Comparison of ENCODE assay signal across 8 mouse cellular contexts in the genomic region with DNA sequence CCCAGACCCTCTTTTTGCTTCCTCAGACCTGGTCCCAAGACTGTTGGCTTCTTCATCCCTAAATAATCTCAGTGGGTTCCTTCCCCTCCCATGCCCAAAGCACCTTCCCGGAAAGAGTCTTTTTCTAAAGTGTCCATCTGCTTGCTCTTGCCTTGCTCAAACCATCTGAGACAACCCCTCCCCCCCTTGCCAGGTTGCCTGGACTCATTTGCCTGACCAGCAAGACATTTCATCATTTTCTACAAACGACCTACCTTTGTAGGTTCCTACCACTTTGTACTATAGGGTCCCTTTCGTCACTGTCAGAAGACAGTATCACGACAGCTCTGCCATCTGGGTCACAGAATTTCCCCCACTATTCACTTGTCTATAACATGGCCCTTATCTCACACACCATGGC. TPM values are rescaled to one million over a fixed set of nuclear protein-coding genes. Genes with fewer than 3 reads are reported as not detected.
A peak's percentile ranks its signal among the peaks of the same experiment; 100 is the strongest.
DNase-seq lines count a peak whose midpoint lies in the region; ATAC-seq and TF ChIP-seq lines count a peak whose summit lies in the region.

No protein-coding gene starts in this region.

- peaks cover 41% of the 10 kb centered on the region for H3K4me1 ChIP-seq in intestine, embryonic 15.5 days (replicated peaks)
- H3K4me1 ChIP-seq in intestine, postnatal 0 days (replicated peaks; ENCODE audit: control insufficient read depth, insufficient read depth, low read length) = 0 out of 2 replicates have a peak, but pooled peaks cover 3% of the 10 kb centered on the region

- H3K9ac ChIP-seq in intestine, embryonic 15.5 days = no peak overlapping the region
- no peak overlapping the region for H3K9ac ChIP-seq in intestine, postnatal 0 days (ENCODE audit: low read depth, low read length)

- intact Hi-C loops in gastrocnemius, postnatal 14 days (cut with DNase I; ENCODE audit: low total_unique reads) = no loop called here

- H3K4me3 ChIP-seq in intestine, embryonic 15.5 days (replicated peaks) = no peak overlapping the region
- H3K4me3 ChIP-seq in intestine, postnatal 0 days (ENCODE audit: low read depth, low read length) = no peak overlapping the region

- peak; percentile 30 to 66 for DNase-seq in adrenal gland, adult (ENCODE audit: inconsistent age in 2 of 2, low spot score in 1 of 2)
- DNase-seq in adrenal gland, adult 18-20 months (ENCODE audit: low spot score in 2 of 2) = no peak
- DNase-seq in thymus, postnatal 4 days = peak; percentile 17
- DNase-seq in thymus, postnatal 25 days = no peak
- DNase-seq in gastrocnemius, postnatal 14 days = no peak

- H3K36me3 ChIP-seq in intestine, embryonic 15.5 days = no peaks in the 10 kb centered on the region
- peaks cover 14% of the 10 kb centered on the region for H3K36me3 ChIP-seq in intestine, postnatal 0 days (ENCODE audit: control insufficient read depth, insufficient read depth)

- 0 out of 2 replicates have a peak overlapping the region, but pooled peaks have one; percentile 78 for H3K27ac ChIP-seq in intestine, embryonic 15.5 days
- no peak overlapping the region for H3K27ac ChIP-seq in intestine, postnatal 0 days (ENCODE audit: low read depth, low read length)

- no peaks in the 10 kb centered on the region for H3K27me3 ChIP-seq in intestine, embryonic 15.5 days (replicated peaks)
- no peaks in the 10 kb centered on the region for H3K27me3 ChIP-seq in intestine, postnatal 0 days (replicated peaks; ENCODE audit: control insufficient read depth, insufficient read depth, low read length)

- 83% methylated on average over 4 of the region's 4 CpGs for WGBS in intestine, embryonic 15.5 days
- WGBS in intestine, postnatal 0 days = 84% methylated on average over 4 of the region's 4 CpGs

- no peak overlapping the region for H3K4me2 ChIP-seq in intestine, embryonic 15.5 days (replicated peaks)
- H3K4me2 ChIP-seq in intestine, postnatal 0 days (replicated peaks; ENCODE audit: low read depth) = no peak overlapping the region

- ATAC-seq in intestine, embryonic 15.5 days = no peak
- no peak for ATAC-seq in intestine, postnatal 0 days
- no peak for ATAC-seq in erythroid progenitor cell, adult 5-6 weeks (replicated peaks; ENCODE audit: low FRiP score, poor library complexity, severe bottlenecking)

- no peak for TF ChIP-seq CTCF in intestine, postnatal 0 days (IDR thresholded peaks at IDR 0.05; ENCODE audit: low read depth)

- no peaks in the 10 kb centered on the region for H3K9me3 ChIP-seq in intestine, embryonic 15.5 days
- no peaks in the 10 kb centered on the region for H3K9me3 ChIP-seq in intestine, postnatal 0 days (ENCODE audit: control insufficient read depth)

RNA-seq across cellular contexts. Expression of gene Btg2, which starts 1.5 kb away (rescaled TPM):
- total RNA-seq in adrenal gland, adult 18-20 months (2021) = 10 to 100 TPM; 23.1 to 32.7 TPM
- 41.0 and 41.3 TPM in 2 replicates for polyA plus RNA-seq in intestine, embryonic 15.5 days (2015; fragmentation: Nextera tagmentation; extraction: Ambion mirVana)
- 30.0 and 32.6 TPM in 2 replicates for polyA plus RNA-seq in intestine, postnatal 0 days (2015; fragmentation: Nextera tagmentation; extraction: Ambion mirVana)
- total RNA-seq in erythroid progenitor cell, adult 5-6 weeks (2015; ENCODE audit: low replicate concordance) = 156 and 184 TPM in 2 replicates
- total RNA-seq in erythroid progenitor cell, adult 5-6 weeks (2017; ENCODE audit: low replicate concordance) = 261 and 289 TPM in 2 replicates
- 10 to 100 TPM; 19.7 to 44.2 TPM for total RNA-seq in gastrocnemius, postnatal 14 days (2021)

RNA-seq across cellular contexts. Expression of gene Chit1, which starts 30.6 kb away (rescaled TPM):
- not detected for total RNA-seq in adrenal gland, adult 18-20 months (2021)
- not detected in 2 replicates for polyA plus RNA-seq in intestine, embryonic 15.5 days (2015; fragmentation: Nextera tagmentation; extraction: Ambion mirVana)
- polyA plus RNA-seq in intestine, postnatal 0 days (2015; fragmentation: Nextera tagmentation; extraction: Ambion mirVana) = 0.25 TPM in 1 of 2 replicates, not detected in the other
- total RNA-seq in erythroid progenitor cell, adult 5-6 weeks (2015; ENCODE audit: low replicate concordance) = 1.1 and 4.2 TPM in 2 replicates
- not detected in 2 replicates for total RNA-seq in erythroid progenitor cell, adult 5-6 weeks (2017; ENCODE audit: low replicate concordance)
- total RNA-seq in gastrocnemius, postnatal 14 days (2021) = not detected

RNA-seq across cellular contexts. Expression of gene Fmod, which starts 43.4 kb away (rescaled TPM):
- 1 to 10 TPM; 6.7 to 9.6 TPM for total RNA-seq in adrenal gland, adult 18-20 months (2021)
- polyA plus RNA-seq in intestine, embryonic 15.5 days (2015; fragmentation: Nextera tagmentation; extraction: Ambion mirVana) = 8.5 and 9.2 TPM in 2 replicates
- polyA plus RNA-seq in intestine, postnatal 0 days (2015; fragmentation: Nextera tagmentation; extraction: Ambion mirVana) = 2.2 and 2.4 TPM in 2 replicates
- total RNA-seq in erythroid progenitor cell, adult 5-6 weeks (2015; ENCODE audit: low replicate concordance) = not detected in 2 replicates
- total RNA-seq in erythroid progenitor cell, adult 5-6 weeks (2017; ENCODE audit: low replicate concordance) = not detected in 2 replicates
- 100 to 1,000 TPM; 197 to 203 TPM for total RNA-seq in gastrocnemius, postnatal 14 days (2021)

Comparison
In these comparisons a context has a peak if more than half of its experiments do, and no peak if none do; other contexts are left out.
1. DNase-seq: peak in adrenal gland, adult (2 of 2) and thymus, postnatal 4 days (single experiment); none in adrenal gland, adult 18-20 months (0 of 2), thymus, postnatal 25 days (single experiment) and gastrocnemius, postnatal 14 days (single experiment).
2. RNA of gene Fmod, which starts 43.4 kb away (total RNA-seq): 197 to 203 TPM in gastrocnemius, postnatal 14 days; 6.7 to 9.6 TPM in adrenal gland, adult 18-20 months and not detected in erythroid progenitor cell, adult 5-6 weeks; every median in the first group is over 10 times any median in the second.